Mouse (Mus musculus): Measurements from ENCODE around the gene Eml5. TPM values are rescaled to one million over a fixed set of nuclear protein-coding genes. Genes with fewer than 3 reads are reported as not detected.

The Eml5 gene
- polyA plus RNA-seq, 2 experiments from 2014 or later: 8.9 to 12.5 TPM

Other genes with a start within 250 kb of the Eml5 start
- gene Ptpn21, start 164.1 kb downstream of the Eml5 start, polyA plus RNA-seq (2017; shearing (Covaris generic)): 1 to 10 TPM; 4.7 to 6.9 TPM
- gene Zc3h14, start 154.5 kb downstream of the Eml5 start, polyA plus RNA-seq (2017; shearing (Covaris generic)): 10 to 100 TPM; 35.2 to 39.0 TPM
- gene Ttc8, start 19.1 kb upstream of the Eml5 start, polyA plus RNA-seq (2017; shearing (Covaris generic)): 1 to 10 TPM; 7.1 to 8.3 TPM